Mouse (Mus musculus) urinary bladder, postnatal 10 days (tissue): Measurements from ENCODE around the gene 2310039H08Rik.
A peak's percentile ranks its signal among the peaks of the same experiment; 100 is the strongest.

ENCODE experiments used
- DNase-seq: peaks from one replicate; pipeline ENCODE4 v3.0.0; 2022; ENCODE audit warnings: low spot score

Gene 2310039H08Rik

GRCm38 (mm10) chr17:46772404-46773277, at the start of gene 2310039H08Rik:
Gene 2310039H08Rik, plus strand, starts transcription at chr17:46772635.
- DNase-seq, result peak; percentile 43

- no peak for DNase-seq
These were observed 47.9 kb upstream of the 2310039H08Rik start for GRCm38 (mm10) chr17:46724477-46725084.

- DNase-seq, result no peak
These were observed 47.2 kb upstream of the 2310039H08Rik start for GRCm38 (mm10) chr17:46725273-46725672.

- no peak for DNase-seq
These were observed 46.4 kb upstream of the 2310039H08Rik start for GRCm38 (mm10) chr17:46725731-46726645.

GRCm38 (mm10) chr17:46727271-46727670, 45.2 kb upstream of the 2310039H08Rik start:
- no peak for DNase-seq

- DNase-seq, result no peak
These were observed 44.4 kb upstream of the 2310039H08Rik start for GRCm38 (mm10) chr17:46728021-46728420.

- DNase-seq, result no peak
These were observed 43.9 kb upstream of the 2310039H08Rik start for GRCm38 (mm10) chr17:46728496-46728895.

- DNase-seq, result no peak
These were observed 43.5 kb upstream of the 2310039H08Rik start, which contains the start of gene Gnmt for GRCm38 (mm10) chr17:46728904-46729318. Gene Gnmt, minus strand, starts transcription at chr17:46729168.

GRCm38 (mm10) chr17:46734055-46734454, 38.4 kb upstream of the 2310039H08Rik start:
- DNase-seq, result no peak

GRCm38 (mm10) chr17:46735287-46735686, 37.1 kb upstream of the 2310039H08Rik start:
- DNase-seq, result no peak

- DNase-seq, result no peak
These were observed 36.3 kb upstream of the 2310039H08Rik start for GRCm38 (mm10) chr17:46736160-46736559.

- no peak for DNase-seq
These were observed 31.1 kb upstream of the 2310039H08Rik start for GRCm38 (mm10) chr17:46741305-46741704.

GRCm38 (mm10) chr17:46742986-46743385, 29.4 kb upstream of the 2310039H08Rik start:
- no peak for DNase-seq

- no peak for DNase-seq
These were observed 26.9 kb upstream of the 2310039H08Rik start for GRCm38 (mm10) chr17:46745506-46745905.

- DNase-seq, result no peak
These were observed 25.2 kb upstream of the 2310039H08Rik start for GRCm38 (mm10) chr17:46747234-46747633.

GRCm38 (mm10) chr17:46747806-46748205, 24.6 kb upstream of the 2310039H08Rik start:
- DNase-seq, result no peak

- no peak for DNase-seq
These were observed 23.2 kb upstream of the 2310039H08Rik start for GRCm38 (mm10) chr17:46749282-46749681.

GRCm38 (mm10) chr17:46750580-46750979, 21.9 kb upstream of the 2310039H08Rik start:
- no peak for DNase-seq

- no peak for DNase-seq
These were observed 21.2 kb upstream of the 2310039H08Rik start for GRCm38 (mm10) chr17:46751056-46751793.

- DNase-seq, result peak; percentile 93
These were observed 20.5 kb upstream of the 2310039H08Rik start, which contains the start of gene Cnpy3 for GRCm38 (mm10) chr17:46751794-46752556. Gene Cnpy3, minus strand, starts transcription at chr17:46752214.
